Mouse (Mus musculus): ENCODE data around the gene Zfp69. TPM values are rescaled to one million over a fixed set of nuclear protein-coding genes. Genes with fewer than 3 reads are reported as not detected.

The Zfp69 gene
- total and polyA plus RNA-seq, 3 experiments: 2.0 to 4.3 TPM; not detected in 1

DNA sequence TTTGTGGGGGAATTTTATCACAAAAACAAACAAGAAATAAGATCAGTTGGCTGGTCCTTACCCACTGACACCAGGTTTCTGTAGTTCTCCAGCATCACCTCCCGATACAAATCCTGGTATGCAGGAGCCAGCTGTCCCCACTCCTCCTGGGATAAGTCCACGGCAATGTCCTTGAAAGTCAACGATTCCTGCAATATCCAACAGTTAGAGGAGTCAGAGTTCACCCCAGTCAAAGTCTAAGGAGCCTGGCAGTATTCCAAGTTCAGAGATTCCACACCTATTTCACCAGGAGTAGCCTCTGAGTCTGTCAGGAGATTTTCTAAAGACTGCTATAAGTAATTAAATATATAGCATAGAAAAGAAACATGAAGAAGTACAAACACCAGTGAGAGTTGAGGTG is 16.5 kb downstream of the Zfp69 start:
- no peak for TF ChIP-seq RCOR1 (IDR thresholded peaks at IDR 0.05; ENCODE audit: low read depth, low read length)
- no peak for TF ChIP-seq HCFC1 (IDR thresholded peaks at IDR 0.05; ENCODE audit: low read depth, low read length)
- TF ChIP-seq POLR2A (IDR thresholded peaks at IDR 0.05; ENCODE audit: control insufficient read depth in 1 of 2, insufficient read depth in 1 of 2, low read depth in 1 of 2, low read length in 2 of 2, poor library complexity in 1 of 2): no peak
- no peak for TF ChIP-seq MAZ (IDR thresholded peaks at IDR 0.05; ENCODE audit: low read depth, low read length)
- TF ChIP-seq ZMIZ1 (IDR thresholded peaks at IDR 0.05; ENCODE audit: low read depth, low read length): no peak
- TF ChIP-seq CTCF (IDR thresholded peaks at IDR 0.05 in 2 of 3, conservative IDR thresholded peaks at IDR 0.05 in 1 of 3; ENCODE audit: control insufficient read depth in 1 of 3, insufficient read depth in 1 of 3, low read depth in 2 of 3, low read length in 3 of 3, poor library complexity in 1 of 3, severe bottlenecking in 1 of 3): no peak
- no peak for TF ChIP-seq CHD2 (IDR thresholded peaks at IDR 0.05; ENCODE audit: low read length)
- no peak for TF ChIP-seq ETS1 (IDR thresholded peaks at IDR 0.05; ENCODE audit: low read depth, low read length)
- no peak for TF ChIP-seq UBTF (IDR thresholded peaks at IDR 0.05; ENCODE audit: borderline replicate concordance, insufficient read depth, low read depth, low read length)
- no peak for TF ChIP-seq POLR2AphosphoS5 (IDR thresholded peaks at IDR 0.05; ENCODE audit: borderline replicate concordance, low read depth, low read length)
- no peak for TF ChIP-seq ZKSCAN1 (IDR thresholded peaks at IDR 0.05; ENCODE audit: low read depth, low read length)
- H3K36me3 ChIP-seq (ENCODE audit: control insufficient read depth in 1 of 2, insufficient read depth in 2 of 2, low read length in 2 of 2): no peaks in the 10 kb centered on the region; a peak in 1 of 4 replicates
- no peak overlapping the region for H3K4me3 ChIP-seq (ENCODE audit: control insufficient read depth in 1 of 2, insufficient read depth in 1 of 2, low read depth in 2 of 2, low read length in 2 of 2)
- no peaks in the 10 kb centered on the region for H3K27me3 ChIP-seq (ENCODE audit: control insufficient read depth in 1 of 2, insufficient read depth in 2 of 2, low read length in 2 of 2)
- DNase-seq (ENCODE audit: low read depth, low spot score): no peak
- H3K27ac ChIP-seq (ENCODE audit: control insufficient read depth, low read depth, low read length): no peak overlapping the region
- no peak overlapping the region for H3K9ac ChIP-seq (ENCODE audit: control insufficient read depth, low read depth, low read length, poor library complexity, severe bottlenecking)
- no peaks in the 10 kb centered on the region for H3K79me2 ChIP-seq (ENCODE audit: control insufficient read depth, insufficient read depth, low read length, poor library complexity)
- no peaks in the 10 kb centered on the region for H3K4me1 ChIP-seq (ENCODE audit: control insufficient read depth in 1 of 2, insufficient read depth in 2 of 2, low read length in 2 of 2)
- H3K9me3 ChIP-seq (replicated peaks; ENCODE audit: insufficient read depth, low read length): no peaks in the 10 kb centered on the region

DNA sequence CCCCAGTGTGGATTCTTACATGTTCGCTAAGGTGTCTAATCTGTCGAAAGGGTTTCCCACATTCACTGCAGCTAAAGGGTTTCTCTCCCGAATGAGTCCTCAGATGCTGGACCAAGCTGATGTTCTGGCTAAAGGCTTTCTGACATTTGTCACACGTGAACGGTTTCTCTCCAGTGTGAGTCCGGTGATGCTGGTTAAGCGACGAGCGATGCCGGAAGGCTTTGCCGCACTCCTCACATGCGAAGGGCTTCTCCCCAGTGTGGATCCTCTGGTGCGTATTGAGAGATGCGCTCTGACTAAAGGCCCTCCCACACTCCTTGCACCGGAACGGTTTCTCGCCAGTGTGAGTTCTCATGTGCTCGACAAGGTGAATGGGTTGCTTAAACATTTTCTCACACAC is 20.8 kb downstream of the Zfp69 start:
- no peak overlapping the region for H3K4me3 ChIP-seq (ENCODE audit: control insufficient read depth in 1 of 2, insufficient read depth in 1 of 2, low read depth in 2 of 2, low read length in 2 of 2)
- no peak overlapping the region for H3K9ac ChIP-seq (ENCODE audit: control insufficient read depth, low read depth, low read length, poor library complexity, severe bottlenecking)
- no peaks in the 10 kb centered on the region for H3K79me2 ChIP-seq (ENCODE audit: control insufficient read depth, insufficient read depth, low read length, poor library complexity)
- H3K4me1 ChIP-seq (ENCODE audit: control insufficient read depth in 1 of 2, insufficient read depth in 2 of 2, low read length in 2 of 2): no peaks in the 10 kb centered on the region; a peak in 1 of 4 replicates
- no peak for TF ChIP-seq BHLHE40 (IDR thresholded peaks at IDR 0.05; ENCODE audit: borderline replicate concordance, low read depth, low read length)
- no peak for TF ChIP-seq RAD21 (IDR thresholded peaks at IDR 0.05; ENCODE audit: low read depth, low read length)
- TF ChIP-seq MAX (IDR thresholded peaks at IDR 0.05; ENCODE audit: low read length): no peak
- no peak for TF ChIP-seq MYC (IDR thresholded peaks at IDR 0.05; ENCODE audit: low read depth, low read length)
- TF ChIP-seq POLR2A (IDR thresholded peaks at IDR 0.05; ENCODE audit: control insufficient read depth in 1 of 2, insufficient read depth in 1 of 2, low read depth in 1 of 2, low read length in 2 of 2, poor library complexity in 1 of 2): no peak
- no peak for TF ChIP-seq ZKSCAN1 (IDR thresholded peaks at IDR 0.05; ENCODE audit: low read depth, low read length)
- no peak for TF ChIP-seq SIN3A (IDR thresholded peaks at IDR 0.05; ENCODE audit: low read length)
- no peak for TF ChIP-seq USF1 (IDR thresholded peaks at IDR 0.05; ENCODE audit: low read depth, low read length)
- no peak for TF ChIP-seq ZC3H11A (IDR thresholded peaks at IDR 0.05; ENCODE audit: low read depth, low read length)
- no peak for TF ChIP-seq MXI1 (IDR thresholded peaks at IDR 0.05; ENCODE audit: low read depth, low read length)
- no peak for TF ChIP-seq KAT2A (conservative IDR thresholded peaks at IDR 0.05; ENCODE audit: low read depth, low read length)
- TF ChIP-seq E2F4 (IDR thresholded peaks at IDR 0.05; ENCODE audit: borderline replicate concordance, low read depth, low read length): no peak
- no peak for TF ChIP-seq JUND (IDR thresholded peaks at IDR 0.05; ENCODE audit: low read depth, low read length)
- no peak for TF ChIP-seq NELFE (IDR thresholded peaks at IDR 0.05; ENCODE audit: low read depth, low read length)
- no peaks in the 10 kb centered on the region; a peak in 1 of 4 replicates for H3K36me3 ChIP-seq (ENCODE audit: control insufficient read depth in 1 of 2, insufficient read depth in 2 of 2, low read length in 2 of 2)
- no peak overlapping the region for H3K27ac ChIP-seq (ENCODE audit: control insufficient read depth, low read depth, low read length)
- no peaks in the 10 kb centered on the region for H3K27me3 ChIP-seq (ENCODE audit: control insufficient read depth in 1 of 2, insufficient read depth in 2 of 2, low read length in 2 of 2)
- H3K9me3 ChIP-seq (replicated peaks; ENCODE audit: insufficient read depth, low read length): no peaks in the 10 kb centered on the region
- DNase-seq (ENCODE audit: low read depth, low spot score): no peak

All from MEL (cell line).